Mouse (Mus musculus) liver, adult 2 months (tissue): Measurements from ENCODE around the gene Gm43064.

Experiments used
- CTCF ChIP-seq: fragments of 200-500 bp; IDR thresholded peaks from 2 replicates; pipeline ENCODE4 v1.5.1; 2011; ENCODE audit warnings: low read depth, low read length, control low read depth
- POLR2A ChIP-seq: fragments of 200-500 bp; IDR thresholded peaks from 2 replicates; pipeline ENCODE4 v1.6.1; 2011; ENCODE audit warnings: low read length, control low read depth; ENCODE audit not compliant: insufficient read depth; ENCODE audit errors: extremely low read depth

DNA sequence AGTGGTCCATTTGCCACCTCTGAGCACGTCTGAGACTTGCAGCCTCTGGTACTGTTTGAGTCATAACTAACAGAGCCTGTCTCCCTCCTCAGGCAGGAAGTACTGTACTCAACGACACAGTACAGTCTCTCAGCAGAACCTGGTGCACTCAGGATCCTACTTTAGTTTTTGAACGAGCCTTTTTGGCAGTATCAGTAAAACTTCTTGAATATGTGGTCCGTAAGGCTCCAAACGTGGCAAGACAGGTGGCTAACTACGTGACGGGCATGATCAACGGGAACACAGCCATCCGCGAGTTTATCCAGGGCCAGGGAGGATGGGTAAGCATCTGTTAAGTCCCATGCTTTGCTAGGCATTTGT is 26.6 kb downstream of the Gm43064 start:
- TF ChIP-seq CTCF (no peak), POLR2A (no peak)
